Mouse (Mus musculus): ENCODE data around the gene Necap2. TPM values are rescaled to one million over a fixed set of nuclear protein-coding genes. Genes with fewer than 3 reads are reported as not detected.

Necap2 gene
- polyA plus RNA-seq, 1 experiment: 91.5 TPM

- 75% methylated on average over 12 of the region's 12 CpGs for WGBS
- TF ChIP-seq CTCF (IDR thresholded peaks at IDR 0.05; ENCODE audit: control insufficient read depth, insufficient read depth, low read length) (no peak), POLR2A (IDR thresholded peaks at IDR 0.05; ENCODE audit: borderline replicate concordance, control insufficient read depth, low read depth, low read length) (no peak)
These were observed 37.0 kb downstream of the Necap2 start for GRCm38 (mm10) chr4:141041117-141041516.

DNA sequence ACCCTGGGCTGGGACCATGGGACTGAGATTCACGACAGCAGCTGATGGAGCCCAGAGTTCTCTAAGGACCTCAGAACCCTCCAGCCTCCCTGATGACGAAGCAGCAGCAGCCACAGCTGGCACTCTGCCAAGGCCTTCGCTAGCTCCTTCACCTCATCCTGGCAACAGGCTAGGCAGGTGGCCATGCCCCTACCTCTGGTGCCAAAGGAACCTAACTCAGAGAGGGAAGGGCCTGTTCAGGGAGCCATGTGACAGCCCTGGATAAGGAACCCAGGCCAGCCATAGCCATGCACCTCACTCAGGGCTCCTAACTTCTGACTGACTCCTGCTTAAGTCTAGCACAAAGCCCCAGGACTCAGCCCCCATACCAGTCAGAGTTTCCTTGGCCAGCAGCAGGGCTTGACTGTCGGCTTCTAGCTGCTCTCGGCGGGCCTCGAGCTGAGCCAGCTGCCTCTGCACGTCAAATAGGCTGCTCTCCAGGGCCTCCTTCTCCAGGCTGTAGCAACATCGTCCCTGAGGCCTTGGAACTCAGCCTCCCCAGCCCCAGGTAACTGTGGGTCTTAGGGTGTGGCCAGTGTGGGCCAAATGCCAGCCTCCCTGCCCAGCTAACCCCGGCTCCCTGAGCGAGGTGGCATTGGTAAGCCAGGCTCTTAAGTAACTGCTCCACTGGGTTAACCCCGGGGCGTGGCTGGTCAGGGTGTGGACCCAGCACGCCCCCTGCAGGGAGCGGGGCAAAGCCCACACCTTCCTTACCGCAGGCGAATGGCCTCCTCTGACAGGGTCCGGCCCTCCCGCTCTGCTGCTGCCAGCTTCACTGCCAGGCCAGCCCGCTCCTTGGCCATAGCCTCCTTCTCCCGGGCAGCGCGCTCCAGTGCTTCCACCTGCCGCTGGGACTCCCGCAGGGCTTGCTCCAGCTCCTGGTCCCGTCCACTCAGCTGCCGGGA, 44.3 kb downstream of the Necap2 start:
- no peak for TF ChIP-seq CTCF (IDR thresholded peaks at IDR 0.05; ENCODE audit: control insufficient read depth, insufficient read depth, low read length)
- TF ChIP-seq POLR2A (IDR thresholded peaks at IDR 0.05; ENCODE audit: borderline replicate concordance, control insufficient read depth, low read depth, low read length): no peak
- Histone ChIP-seq H3K4me1 (ENCODE audit: control insufficient read depth, insufficient read depth, low read length) (no peaks in the 10 kb centered on the region), H3K4me3 (replicated peaks; ENCODE audit: control insufficient read depth, low read depth, low read length) (no peak overlapping the region), H3K27ac (ENCODE audit: control insufficient read depth, insufficient read depth, low read depth, low read length, poor library complexity) (no peak overlapping the region; the same call in 1 of the 2 replicates)
- WGBS: 75% methylated on average over 27 of the region's 27 CpGs

More at GRCm38 (mm10) chr4:141041117-141041516, 37.0 kb downstream of the Necap2 start:
- Histone ChIP-seq H3K4me1 (ENCODE audit: control insufficient read depth, insufficient read depth, low read length) (no peaks in the 10 kb centered on the region), H3K27ac (ENCODE audit: control insufficient read depth, insufficient read depth, low read depth, low read length, poor library complexity) (no peak overlapping the region), H3K4me3 (replicated peaks; ENCODE audit: control insufficient read depth, low read depth, low read length) (no peak overlapping the region)

- 8% methylated on average over 6 of the region's 6 CpGs for WGBS
These were observed 46.4 kb downstream of the Necap2 start for GRCm38 (mm10) chr4:141031733-141032132.

GRCm38 (mm10) chr4:141030541-141031206, 47.5 kb downstream of the Necap2 start:
- Histone ChIP-seq H3K27ac (ENCODE audit: control insufficient read depth, insufficient read depth, low read depth, low read length, poor library complexity) (no peak overlapping the region), H3K4me3 (replicated peaks; ENCODE audit: control insufficient read depth, low read depth, low read length) (no peak overlapping the region), H3K4me1 (ENCODE audit: control insufficient read depth, insufficient read depth, low read length) (no peaks in the 10 kb centered on the region)
- TF ChIP-seq CTCF (IDR thresholded peaks at IDR 0.05; ENCODE audit: control insufficient read depth, insufficient read depth, low read length) (no peak), POLR2A (IDR thresholded peaks at IDR 0.05; ENCODE audit: borderline replicate concordance, control insufficient read depth, low read depth, low read length) (no peak)
- WGBS: 92% methylated on average over 18 of the region's 18 CpGs

More at GRCm38 (mm10) chr4:141031733-141032132, 46.4 kb downstream of the Necap2 start:
- no peak overlapping the region for H3K27ac ChIP-seq (ENCODE audit: control insufficient read depth, insufficient read depth, low read depth, low read length, poor library complexity)
- TF ChIP-seq POLR2A (IDR thresholded peaks at IDR 0.05; ENCODE audit: borderline replicate concordance, control insufficient read depth, low read depth, low read length): no peak
- TF ChIP-seq CTCF (IDR thresholded peaks at IDR 0.05; ENCODE audit: control insufficient read depth, insufficient read depth, low read length): peak; percentile 95
- no peak overlapping the region for H3K4me3 ChIP-seq (replicated peaks; ENCODE audit: control insufficient read depth, low read depth, low read length)
- no peaks in the 10 kb centered on the region for H3K4me1 ChIP-seq (ENCODE audit: control insufficient read depth, insufficient read depth, low read length)

DNA sequence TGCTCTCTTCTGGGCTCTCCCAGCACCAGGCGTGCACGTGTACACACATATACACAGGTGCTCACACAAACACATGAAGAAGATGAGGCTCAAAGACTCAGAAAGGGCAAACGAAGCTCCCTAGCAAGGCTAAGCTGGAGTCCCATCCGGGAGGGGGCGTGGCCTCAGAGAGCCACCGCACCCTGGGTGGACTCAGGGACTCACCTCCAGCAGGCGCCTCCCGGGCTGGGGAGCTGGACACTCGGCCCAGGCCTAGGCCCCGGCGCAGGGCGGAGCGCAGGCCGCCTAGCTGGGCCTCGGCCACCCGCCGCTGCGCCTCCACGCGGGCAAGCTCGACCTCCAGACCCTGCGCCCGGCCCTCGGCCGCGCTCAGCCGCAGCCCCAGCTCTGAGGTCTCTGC, 53.2 kb downstream of the Necap2 start:
- Histone ChIP-seq H3K27ac (ENCODE audit: control insufficient read depth, insufficient read depth, low read depth, low read length, poor library complexity) (no peak overlapping the region), H3K4me1 (ENCODE audit: control insufficient read depth, insufficient read depth, low read length) (no peaks in the 10 kb centered on the region), H3K4me3 (replicated peaks; ENCODE audit: control insufficient read depth, low read depth, low read length) (no peak overlapping the region)
- 95% methylated on average over 27 of the region's 27 CpGs for WGBS
- TF ChIP-seq POLR2A (IDR thresholded peaks at IDR 0.05; ENCODE audit: borderline replicate concordance, control insufficient read depth, low read depth, low read length) (no peak), CTCF (IDR thresholded peaks at IDR 0.05; ENCODE audit: control insufficient read depth, insufficient read depth, low read length) (no peak)

DNA sequence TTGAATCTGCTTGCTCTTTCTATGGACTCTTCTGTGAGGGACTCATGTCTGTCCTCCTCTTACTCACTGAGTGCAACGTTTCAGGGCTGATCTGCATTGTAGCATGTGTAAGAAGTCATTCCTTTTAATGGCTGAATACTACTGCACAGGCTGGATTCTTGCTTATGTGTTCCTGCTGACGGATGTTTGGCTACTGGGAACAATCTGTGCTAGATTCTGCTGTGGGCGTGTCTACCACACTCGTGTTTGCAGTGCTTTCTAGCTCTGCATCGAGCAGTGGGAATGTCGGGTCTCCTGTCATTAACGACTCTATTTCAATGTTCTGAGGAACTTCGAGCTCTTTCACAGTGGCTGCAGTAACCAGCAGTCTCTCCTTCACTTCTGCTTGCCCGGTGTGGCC, 54.1 kb downstream of the Necap2 start:
- Histone ChIP-seq H3K27ac (ENCODE audit: control insufficient read depth, insufficient read depth, low read depth, low read length, poor library complexity) (no peak overlapping the region), H3K4me1 (ENCODE audit: control insufficient read depth, insufficient read depth, low read length) (no peaks in the 10 kb centered on the region), H3K4me3 (replicated peaks; ENCODE audit: control insufficient read depth, low read depth, low read length) (no peak overlapping the region)
- WGBS: 63% methylated on average over 9 of the region's 9 CpGs
- no peak for TF ChIP-seq POLR2A (IDR thresholded peaks at IDR 0.05; ENCODE audit: borderline replicate concordance, control insufficient read depth, low read depth, low read length)
- TF ChIP-seq CTCF (IDR thresholded peaks at IDR 0.05; ENCODE audit: control insufficient read depth, insufficient read depth, low read length): no peak

- no peak for TF ChIP-seq POLR2A (IDR thresholded peaks at IDR 0.05; ENCODE audit: borderline replicate concordance, control insufficient read depth, low read depth, low read length)
- no peak for TF ChIP-seq CTCF (IDR thresholded peaks at IDR 0.05; ENCODE audit: control insufficient read depth, insufficient read depth, low read length)
- H3K27ac ChIP-seq (ENCODE audit: control insufficient read depth, insufficient read depth, low read depth, low read length, poor library complexity): no peak overlapping the region
- H3K4me1 ChIP-seq (ENCODE audit: control insufficient read depth, insufficient read depth, low read length): no peaks in the 10 kb centered on the region
- WGBS: 83% methylated on average over 11 of the region's 11 CpGs
- H3K4me3 ChIP-seq (replicated peaks; ENCODE audit: control insufficient read depth, low read depth, low read length): no peak overlapping the region
These were observed 56.6 kb downstream of the Necap2 start for GRCm38 (mm10) chr4:141021614-141021929.

All from bone marrow, adult 2 months (tissue).